In genomic region chr2:29358696-29359375, GRCm38 (mm10) we compare ENCODE assay signal across 15 mouse cellular contexts. TPM values are rescaled to one million over a fixed set of nuclear protein-coding genes. Genes with fewer than 3 reads are reported as not detected.
DNase-seq lines count a peak whose midpoint lies in the region; ATAC-seq lines count a peak whose summit lies in the region.
"Had no signal": no experiment of that assay in that cellular context is flagged by ENCODE, and none has a peak within 500 bp of the region (broad histone marks: within the 10 kb centered on the region; RNA-seq: fewer than 3 reads in every experiment).

No protein-coding gene starts in this region.

- no peaks in the 10 kb centered on the region; the same call in 1 of the 2 replicates for H3K4me1 ChIP-seq in forebrain, embryonic 11.5 days (replicated peaks; ENCODE audit: control insufficient read depth, insufficient read depth, low read length)
- no peaks in the 10 kb centered on the region for H3K4me1 ChIP-seq in forebrain, embryonic 14.5 days (ENCODE audit: control insufficient read depth, insufficient read depth, low read length)
- H3K4me1 ChIP-seq in midbrain, embryonic 10.5 days, result peaks cover 10% of the 10 kb centered on the region
- H3K4me1 ChIP-seq in midbrain, embryonic 13.5 days (replicated peaks), result peaks cover 9% of the 10 kb centered on the region; the same call in 1 of the 2 replicates
- peaks cover 13% of the 10 kb centered on the region for H3K4me1 ChIP-seq in heart, embryonic 13.5 days

- no peak overlapping the region for H3K9ac ChIP-seq in forebrain, embryonic 11.5 days (ENCODE audit: low read length)
- H3K9ac ChIP-seq in forebrain, embryonic 14.5 days (ENCODE audit: low read length), result no peak overlapping the region
- H3K9ac ChIP-seq in midbrain, embryonic 13.5 days (replicated peaks), result no peak overlapping the region
- peak overlapping the region; percentile 33 for H3K9ac ChIP-seq in heart, embryonic 13.5 days
- H3K9ac ChIP-seq: heart, embryonic 15.5 days; liver, embryonic 12.5 days; midbrain, embryonic 12.5 days had no signal

- H3K4me2 ChIP-seq in forebrain, embryonic 11.5 days (ENCODE audit: low read depth, low read length, severe bottlenecking), result no peak overlapping the region
- H3K4me2 ChIP-seq in forebrain, embryonic 14.5 days (ENCODE audit: low read length), result no peak overlapping the region
- no peak overlapping the region for H3K4me2 ChIP-seq in midbrain, embryonic 13.5 days (replicated peaks)
- no peak overlapping the region for H3K4me2 ChIP-seq in heart, embryonic 13.5 days
- H3K4me2 ChIP-seq: heart, embryonic 15.5 days; liver, embryonic 12.5 days; midbrain, embryonic 12.5 days had no signal

- H3K4me3 ChIP-seq in forebrain, embryonic 11.5 days (ENCODE audit: low read depth, low read length), result no peak overlapping the region
- H3K4me3 ChIP-seq in forebrain, embryonic 14.5 days (ENCODE audit: low read depth, low read length), result no peak overlapping the region
- no peak overlapping the region for H3K4me3 ChIP-seq in midbrain, embryonic 10.5 days
- H3K4me3 ChIP-seq in midbrain, embryonic 13.5 days (replicated peaks), result no peak overlapping the region
- no peak overlapping the region for H3K4me3 ChIP-seq in heart, embryonic 13.5 days
- H3K4me3 ChIP-seq: heart, embryonic 15.5 days; liver, embryonic 12.5 days; midbrain, embryonic 12.5 days had no signal

- 40% methylated on average over 9 of the region's 9 CpGs for WGBS in forebrain, embryonic 11.5 days
- WGBS in forebrain, embryonic 14.5 days, result 36% methylated on average over 9 of the region's 9 CpGs
- WGBS in midbrain, embryonic 10.5 days, result 42% methylated on average over 9 of the region's 9 CpGs
- 46% methylated on average over 9 of the region's 9 CpGs for WGBS in midbrain, embryonic 13.5 days
- 37% methylated on average over 9 of the region's 9 CpGs for WGBS in heart, embryonic 13.5 days

- no peak overlapping the region for H3K27ac ChIP-seq in forebrain, embryonic 11.5 days (ENCODE audit: low read depth, low read length)
- no peak overlapping the region for H3K27ac ChIP-seq in forebrain, embryonic 14.5 days (ENCODE audit: low read depth, low read length)
- H3K27ac ChIP-seq in midbrain, embryonic 10.5 days (replicated peaks), result peak overlapping the region; percentile 42; the same call in 1 of the 2 replicates
- H3K27ac ChIP-seq in midbrain, embryonic 13.5 days, result no peak overlapping the region
- H3K27ac ChIP-seq in heart, embryonic 13.5 days (replicated peaks), result no peak overlapping the region
- H3K27ac ChIP-seq: heart, embryonic 15.5 days; liver, embryonic 12.5 days; midbrain, embryonic 12.5 days had no signal

- ATAC-seq in forebrain, embryonic 11.5 days (replicated peaks; ENCODE audit: low FRiP score), result no peak
- ATAC-seq in forebrain, embryonic 14.5 days, result no peak
- ATAC-seq in midbrain, embryonic 13.5 days, result no peak
- no peak for ATAC-seq in heart, embryonic 13.5 days (ENCODE audit: extremely low read depth, insufficient number of reproducible peaks, low FRiP score, low TSS enrichment)
- no peak for ATAC-seq in erythroid progenitor cell, adult 5-6 weeks (replicated peaks; ENCODE audit: low FRiP score, poor library complexity, severe bottlenecking)
- ATAC-seq: activated CD4-positive, CD25-positive, alpha-beta regulatory T cell, adult 4 months; inflammation-experienced regulatory T-cells, adult 6 months; liver, embryonic 12.5 days; lung, postnatal 0 days had no signal

- H3K36me3 ChIP-seq in forebrain, embryonic 11.5 days (ENCODE audit: control insufficient read depth, insufficient read depth, low read length), result no peaks in the 10 kb centered on the region; the same call in 1 of the 2 replicates
- H3K36me3 ChIP-seq in forebrain, embryonic 14.5 days (ENCODE audit: control insufficient read depth, insufficient read depth, low read length), result peaks cover 16% of the 10 kb centered on the region; the same call in 1 of the 2 replicates
- peaks cover 16% of the 10 kb centered on the region for H3K36me3 ChIP-seq in midbrain, embryonic 10.5 days
- peaks cover 22% of the 10 kb centered on the region for H3K36me3 ChIP-seq in midbrain, embryonic 13.5 days
- peaks cover 23% of the 10 kb centered on the region for H3K36me3 ChIP-seq in heart, embryonic 13.5 days
- H3K36me3 ChIP-seq: heart, embryonic 15.5 days had no signal

- H3K9me3 ChIP-seq in forebrain, embryonic 11.5 days (ENCODE audit: control insufficient read depth, low read length), result no peaks in the 10 kb centered on the region
- H3K9me3 ChIP-seq in forebrain, embryonic 14.5 days (replicated peaks; ENCODE audit: control insufficient read depth, low read length), result no peaks in the 10 kb centered on the region
- H3K9me3 ChIP-seq in midbrain, embryonic 10.5 days (replicated peaks), result no peaks in the 10 kb centered on the region
- H3K9me3 ChIP-seq in midbrain, embryonic 13.5 days, result no peaks in the 10 kb centered on the region
- no peaks in the 10 kb centered on the region for H3K9me3 ChIP-seq in heart, embryonic 13.5 days
- H3K9me3 ChIP-seq: heart, embryonic 15.5 days; liver, embryonic 12.5 days; midbrain, embryonic 12.5 days had no signal

- H3K27me3 ChIP-seq in forebrain, embryonic 11.5 days (ENCODE audit: control insufficient read depth, insufficient read depth, low read length), result no peaks in the 10 kb centered on the region
- no peaks in the 10 kb centered on the region for H3K27me3 ChIP-seq in forebrain, embryonic 14.5 days (replicated peaks; ENCODE audit: control insufficient read depth, insufficient read depth, low read length)
- H3K27me3 ChIP-seq in midbrain, embryonic 10.5 days (ENCODE audit: low read depth, poor library complexity, severe bottlenecking), result no peaks in the 10 kb centered on the region
- H3K27me3 ChIP-seq in midbrain, embryonic 13.5 days, result no peaks in the 10 kb centered on the region
- H3K27me3 ChIP-seq in heart, embryonic 13.5 days (replicated peaks), result no peaks in the 10 kb centered on the region
- H3K27me3 ChIP-seq: heart, embryonic 15.5 days; liver, embryonic 12.5 days; midbrain, embryonic 12.5 days had no signal

- peak; percentile 52 for DNase-seq in forebrain, embryonic 11.5 days (ENCODE audit: low spot score)
- no peak for DNase-seq in forebrain, embryonic 14.5 days (ENCODE audit: low spot score)
- no peak for DNase-seq in midbrain, embryonic 10.5 days (ENCODE audit: low spot score)
- peak; percentile 71 for DNase-seq in testis, postnatal 10 days (ENCODE audit: low spot score)
- DNase-seq in left cerebral cortex, adult 8-10 months (ENCODE audit: low spot score in 2 of 2), result no peak
- DNase-seq: right cerebral cortex, adult 18-20 months had no signal

RNA-seq across cellular contexts. Expression of gene Med27, which starts 12.2 kb away (rescaled TPM):
- 65.9 and 70.1 TPM in 2 replicates for polyA plus RNA-seq in forebrain, embryonic 11.5 days (2014; fragmentation: Nextera tagmentation; extraction: Ambion mirVana)
- 105 and 108 TPM in 2 replicates for polyA plus RNA-seq in forebrain, embryonic 14.5 days (2014; fragmentation: Nextera tagmentation; extraction: Ambion mirVana)
- polyA plus RNA-seq in midbrain, embryonic 10.5 days (2016; fragmentation: Nextera tagmentation; extraction: Ambion mirVana), result 61.0 and 70.0 TPM in 2 replicates
- polyA plus RNA-seq in midbrain, embryonic 13.5 days (2015; fragmentation: Nextera tagmentation; extraction: Ambion mirVana), result 89.3 and 90.9 TPM in 2 replicates
- 34.3 and 34.4 TPM in 2 replicates for polyA plus RNA-seq in heart, embryonic 13.5 days (2015; fragmentation: Nextera tagmentation; extraction: Ambion mirVana)
- total RNA-seq in erythroid progenitor cell, adult 5-6 weeks (2015; ENCODE audit: low replicate concordance), result 22.3 and 23.1 TPM in 2 replicates
- 4.4 and 20.0 TPM in 2 replicates for total RNA-seq in erythroid progenitor cell, adult 5-6 weeks (2017; ENCODE audit: low replicate concordance)
- 10 to 100 TPM; 37.8 to 44.4 (median 40.5) TPM for total RNA-seq in left cerebral cortex, adult 8-10 months (2022)

Comparison
In these comparisons a context has a peak if more than half of its experiments do, and no peak if none do; other contexts are left out.
1. DNase-seq: peak in forebrain, embryonic 11.5 days (single experiment) and testis, postnatal 10 days (single experiment); none in forebrain, embryonic 14.5 days (single experiment), midbrain, embryonic 10.5 days (single experiment) and left cerebral cortex, adult 8-10 months (0 of 2).